In the genomic region with DNA sequence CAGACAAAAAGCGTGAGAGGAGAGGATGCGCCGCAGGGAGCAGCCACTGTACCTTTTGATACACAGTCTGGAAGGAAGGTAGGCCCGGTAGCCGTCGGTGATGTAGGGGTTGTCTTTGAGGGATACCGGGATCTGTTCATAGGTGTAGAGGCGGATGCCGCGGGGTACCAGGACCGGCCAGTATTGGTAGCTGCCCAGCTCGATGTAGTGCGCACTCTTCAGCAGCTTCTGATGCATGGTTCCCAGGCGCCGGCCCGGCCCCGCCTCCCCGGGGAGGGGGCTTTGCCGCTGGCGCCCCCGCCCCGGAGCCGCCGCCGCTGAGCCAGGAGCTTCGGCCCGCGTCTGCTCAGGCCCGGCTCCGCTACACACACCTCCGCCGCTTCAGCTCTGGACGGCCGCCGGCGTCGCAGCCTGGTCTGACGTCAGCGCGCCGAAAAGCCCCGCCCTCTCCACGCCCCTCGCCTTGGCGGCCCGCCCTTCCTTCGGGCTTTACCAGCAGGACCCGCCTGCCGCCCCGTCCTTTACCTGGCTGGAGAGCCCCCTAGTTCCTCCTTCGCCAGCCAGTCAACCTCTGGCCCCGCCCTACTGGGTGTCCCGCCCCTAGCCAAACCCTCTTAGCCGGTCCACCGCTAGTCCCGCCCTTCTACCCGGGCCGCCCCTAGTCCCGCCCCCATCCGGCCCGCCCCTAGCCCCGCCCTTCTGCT, we compare ENCODE assay signal across 8 mouse cellular contexts. TPM values are rescaled to one million over a fixed set of nuclear protein-coding genes. Genes with fewer than 3 reads are reported as not detected.
A peak's percentile ranks its signal among the peaks of the same experiment; 100 is the strongest.
DNase-seq lines count a peak whose midpoint lies in the region; ATAC-seq and TF ChIP-seq lines count a peak whose summit lies in the region.

A gene (minus strand): TSS at position 390 of the 704 bp plus-strand sequence.

- H3K4me2 ChIP-seq in embryonic facial prominence, embryonic 15.5 days (replicated peaks) = peak within 1 kb of the TSS; percentile 66
- peak within 1 kb of the TSS; percentile 63 for H3K4me2 ChIP-seq in kidney, embryonic 14.5 days (replicated peaks; ENCODE audit: low read depth, low read length)
- H3K4me2 ChIP-seq in limb, embryonic 15.5 days = peak within 1 kb of the TSS; percentile 72

- peak within 1 kb of the TSS; percentile 72 for H3K4me3 ChIP-seq in bone marrow, adult 2 months (replicated peaks; ENCODE audit: control insufficient read depth, low read depth, low read length)
- H3K4me3 ChIP-seq in embryonic facial prominence, embryonic 15.5 days (replicated peaks) = peak within 1 kb of the TSS; percentile 74
- peak within 1 kb of the TSS; percentile 55 for H3K4me3 ChIP-seq in kidney, embryonic 14.5 days (ENCODE audit: low read length)
- H3K4me3 ChIP-seq in limb, embryonic 15.5 days = peak within 1 kb of the TSS; percentile 74

- ATAC-seq in embryonic facial prominence, embryonic 15.5 days (ENCODE audit: insufficient number of reproducible peaks, low FRiP score, low TSS enrichment, low read depth) = peak; percentile 98
- ATAC-seq in kidney, embryonic 14.5 days (ENCODE audit: low FRiP score, low TSS enrichment) = peak; percentile 100
- ATAC-seq in limb, embryonic 15.5 days (ENCODE audit: insufficient number of reproducible peaks, low FRiP score, low TSS enrichment, low read depth) = peak; percentile 98

- H3K36me3 ChIP-seq in embryonic facial prominence, embryonic 15.5 days = no peaks in the 10 kb centered on the region
- no peaks in the 10 kb centered on the region for H3K36me3 ChIP-seq in kidney, embryonic 14.5 days (ENCODE audit: control insufficient read depth, insufficient read depth, low read length)
- no peaks in the 10 kb centered on the region for H3K36me3 ChIP-seq in limb, embryonic 15.5 days

- TF ChIP-seq POLR2A in bone marrow, adult 2 months (IDR thresholded peaks at IDR 0.05; ENCODE audit: borderline replicate concordance, control insufficient read depth, low read depth, low read length) = no peak; the same call in 1 of the 2 replicates

- DNase-seq in 416B (ENCODE audit: low read depth) = peak; percentile 97
- peak; percentile 95 to 97 for DNase-seq in heart, adult 9 months (ENCODE audit: low spot score in 2 of 2)
- peak; percentile 83 to 94 for DNase-seq in monocyte, adult 2 months (ENCODE audit: low read depth in 1 of 2, low spot score in 2 of 2)
- DNase-seq in spleen, postnatal 36 days (ENCODE audit: low spot score in 2 of 2) = peak; percentile 96

- H3K27ac ChIP-seq in bone marrow, adult 2 months (ENCODE audit: control insufficient read depth, insufficient read depth, low read depth, low read length, poor library complexity) = peak within 1 kb of the TSS; percentile 39; the same call in 1 of the 2 replicates
- H3K27ac ChIP-seq in embryonic facial prominence, embryonic 15.5 days (replicated peaks) = peak within 1 kb of the TSS; percentile 55; the same call in 1 of the 2 replicates
- H3K27ac ChIP-seq in kidney, embryonic 14.5 days (ENCODE audit: low read depth, low read length) = no peak within 1 kb of the TSS
- peak within 1 kb of the TSS; percentile 63 for H3K27ac ChIP-seq in limb, embryonic 15.5 days

- WGBS in bone marrow, adult 2 months = 1% methylated on average over 62 of the region's 62 CpGs
- WGBS in embryonic facial prominence, embryonic 15.5 days = under 1% methylated on average over 61 of the region's 62 CpGs
- under 1% methylated on average over 52 of the region's 62 CpGs for WGBS in kidney, embryonic 14.5 days
- under 1% methylated on average over 57 of the region's 62 CpGs for whole genome bisulfite sequencing in limb, embryonic 15.5 days

- no peaks in the 10 kb centered on the region for H3K9me3 ChIP-seq in embryonic facial prominence, embryonic 15.5 days (replicated peaks)
- no peaks in the 10 kb centered on the region for H3K9me3 ChIP-seq in kidney, embryonic 14.5 days (ENCODE audit: control insufficient read depth, low read length)
- H3K9me3 ChIP-seq in limb, embryonic 15.5 days = no peaks in the 10 kb centered on the region

- H3K27me3 ChIP-seq in embryonic facial prominence, embryonic 15.5 days = no peaks in the 10 kb centered on the region
- no peaks in the 10 kb centered on the region for H3K27me3 ChIP-seq in kidney, embryonic 14.5 days (ENCODE audit: control insufficient read depth, insufficient read depth, low read length)
- no peaks in the 10 kb centered on the region for H3K27me3 ChIP-seq in limb, embryonic 15.5 days

- no peak for TF ChIP-seq CTCF in bone marrow, adult 2 months (IDR thresholded peaks at IDR 0.05; ENCODE audit: control insufficient read depth, insufficient read depth, low read length)

- H3K9ac ChIP-seq in embryonic facial prominence, embryonic 15.5 days = peak within 1 kb of the TSS; percentile 51
- peak within 1 kb of the TSS; percentile 52 for H3K9ac ChIP-seq in kidney, embryonic 14.5 days (ENCODE audit: low read depth, low read length)
- H3K9ac ChIP-seq in limb, embryonic 15.5 days = peak within 1 kb of the TSS; percentile 51

- peaks cover 1% of the 10 kb centered on the region; the same call in 1 of the 2 replicates for H3K4me1 ChIP-seq in bone marrow, adult 2 months (ENCODE audit: control insufficient read depth, insufficient read depth, low read length)
- peaks cover 9% of the 10 kb centered on the region; the same call in 1 of the 2 replicates for H3K4me1 ChIP-seq in embryonic facial prominence, embryonic 15.5 days
- no peaks in the 10 kb centered on the region for H3K4me1 ChIP-seq in kidney, embryonic 14.5 days (ENCODE audit: control insufficient read depth, insufficient read depth, low read length)
- H3K4me1 ChIP-seq in limb, embryonic 15.5 days = peaks cover 12% of the 10 kb centered on the region

RNA-seq across cellular contexts. Expression of the gene that starts here (rescaled TPM):
- polyA plus RNA-seq in bone marrow, adult 2 months (2011; ENCODE audit: insufficient read depth, insufficient read length, low replicate concordance, missing spikeins) = 0.43 and 1.2 TPM in 2 replicates
- 5.1 and 5.4 TPM in 2 replicates for polyA plus RNA-seq in embryonic facial prominence, embryonic 15.5 days (2015; fragmentation: Nextera tagmentation; extraction: Ambion mirVana)
- 3.1 and 5.3 TPM in 2 replicates for polyA plus RNA-seq in kidney, embryonic 14.5 days (2014; fragmentation: Nextera tagmentation; extraction: Ambion mirVana)
- 3.9 TPM in 2 replicates for polyA plus RNA-seq in limb, embryonic 15.5 days (2015; fragmentation: Nextera tagmentation; extraction: Ambion mirVana)
